Mouse (Mus musculus): Measurements from ENCODE around the gene Lims1.

Gene Lims1

GRCm38 (mm10) chr10:58382621-58383101 lies 59.4 kb downstream of the Lims1 start:
- no peak for DNase-seq (ENCODE audit: low read depth in 2 of 2, low spot score in 2 of 2)

DNA sequence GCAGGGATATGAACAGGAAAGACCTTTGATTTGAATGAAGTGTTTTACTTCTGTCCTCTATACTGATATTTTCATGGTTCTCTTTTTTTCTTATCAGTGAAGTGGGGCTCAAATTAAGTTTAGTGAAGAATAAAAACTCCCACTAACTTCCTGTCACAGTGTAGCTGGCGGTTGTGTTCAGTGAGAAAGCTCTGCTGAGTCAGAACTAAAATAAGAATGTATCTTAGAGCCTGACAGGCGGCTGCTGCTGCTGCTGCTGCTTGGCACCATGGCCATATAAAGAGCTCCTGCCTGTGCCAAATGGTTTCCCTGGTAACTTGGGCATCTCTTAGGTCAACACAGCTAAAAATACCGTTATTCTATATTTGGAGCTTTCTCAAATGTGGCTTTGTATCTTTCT lies 60.0 kb downstream of the Lims1 start:
- DNase-seq (ENCODE audit: low read depth in 2 of 2, low spot score in 2 of 2), result no peak

- DNase-seq (ENCODE audit: low read depth in 2 of 2, low spot score in 2 of 2), result no peak
These were observed 60.5 kb downstream of the Lims1 start for GRCm38 (mm10) chr10:58383761-58384160.

- no peak for DNase-seq (ENCODE audit: low read depth in 2 of 2, low spot score in 2 of 2)
These were observed 62.4 kb downstream of the Lims1 start for GRCm38 (mm10) chr10:58385629-58386028.

DNA sequence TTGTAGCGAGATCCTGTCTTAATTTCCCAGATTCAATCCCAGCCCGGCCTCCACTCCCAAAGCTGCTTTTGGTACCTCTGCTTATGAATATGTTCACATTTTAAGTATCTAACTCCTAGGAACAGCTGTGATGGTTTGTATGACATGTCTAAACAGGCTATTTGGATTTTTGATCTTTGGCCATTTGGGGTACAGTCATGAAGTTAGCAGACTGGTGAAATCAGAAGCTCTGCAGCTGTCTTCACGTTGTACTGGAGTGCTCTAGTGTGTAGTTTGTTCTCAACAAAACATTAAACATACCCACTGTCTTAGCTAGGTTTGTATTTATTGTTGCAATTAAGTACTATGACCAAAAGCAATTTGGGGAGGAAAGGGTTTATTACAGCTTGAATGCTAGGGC lies 63.7 kb downstream of the Lims1 start:
- no peak for DNase-seq (ENCODE audit: low read depth in 2 of 2, low spot score in 2 of 2)

- no peak for DNase-seq (ENCODE audit: low read depth in 2 of 2, low spot score in 2 of 2)
These were observed 65.4 kb downstream of the Lims1 start for GRCm38 (mm10) chr10:58388648-58389047.

DNA sequence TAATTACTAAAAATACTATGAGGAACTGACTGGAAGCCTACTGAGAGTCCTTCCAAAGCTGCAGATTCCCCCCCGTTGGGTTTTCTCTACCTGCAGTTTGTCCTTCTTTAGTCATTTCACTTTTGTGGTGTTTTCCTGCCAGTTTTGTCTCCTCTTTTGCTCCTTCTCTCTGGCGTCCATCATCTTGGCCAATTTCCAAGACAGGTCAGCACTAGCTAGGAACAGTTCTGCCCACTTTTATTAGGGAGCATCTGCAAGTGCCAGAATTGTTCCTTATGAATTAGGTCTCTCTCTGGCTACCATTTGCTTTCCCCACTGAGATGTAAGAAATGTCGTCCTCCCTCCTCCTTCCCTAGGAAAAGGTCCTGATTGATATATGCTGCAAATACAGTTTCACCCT lies 65.9 kb downstream of the Lims1 start:
- no peak for DNase-seq (ENCODE audit: low read depth in 2 of 2, low spot score in 2 of 2)

GRCm38 (mm10) chr10:58392435-58392834 lies 69.2 kb downstream of the Lims1 start:
- DNase-seq (ENCODE audit: low read depth in 2 of 2, low spot score in 2 of 2), result no peak

- peak in 1 of 2 experiments; percentile 8 for DNase-seq (ENCODE audit: low read depth in 2 of 2, low spot score in 2 of 2)
These were observed 70.1 kb downstream of the Lims1 start for GRCm38 (mm10) chr10:58393026-58394014.

DNA sequence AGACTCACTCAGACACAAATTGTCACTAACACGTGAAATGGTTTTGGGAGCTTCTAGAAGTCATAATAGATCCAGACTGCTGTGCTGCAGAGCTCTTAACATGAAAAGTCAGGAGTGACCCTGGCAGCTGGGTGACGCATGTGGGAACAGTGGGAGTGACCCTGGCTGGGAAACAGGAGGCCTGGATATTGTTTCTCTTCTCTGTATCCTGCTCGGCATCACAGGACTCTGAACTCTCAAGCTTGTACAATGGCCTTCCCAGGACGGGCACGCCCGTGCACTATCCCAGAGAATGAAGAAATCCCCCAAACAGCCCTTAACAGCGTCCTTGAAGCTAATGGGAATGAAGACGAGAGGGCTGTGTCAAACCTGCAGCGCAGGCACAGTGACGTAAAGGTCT lies 70.9 kb downstream of the Lims1 start:
- no peak for DNase-seq (ENCODE audit: low read depth in 2 of 2, low spot score in 2 of 2)

DNA sequence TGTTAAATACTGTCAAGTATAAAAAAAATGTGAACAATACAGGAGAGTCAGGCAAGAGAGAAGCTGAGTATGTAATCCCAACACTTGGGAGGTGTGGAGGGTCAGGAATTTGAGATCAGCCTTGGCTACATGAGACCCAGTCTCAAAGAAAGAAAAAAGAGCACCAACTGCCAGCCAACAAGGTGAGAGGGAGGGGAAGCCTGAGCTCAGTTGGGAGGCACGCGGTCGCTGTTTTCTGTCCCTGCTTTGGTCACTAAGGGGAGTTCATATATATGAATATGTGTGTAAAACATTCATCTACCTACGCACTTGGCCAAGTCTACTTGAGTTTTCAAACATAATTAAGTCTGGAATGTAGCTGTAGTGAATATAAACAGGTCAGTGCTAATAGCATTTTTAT lies 72.0 kb downstream of the Lims1 start:
- no peak for DNase-seq (ENCODE audit: low read depth in 2 of 2, low spot score in 2 of 2)

GRCm38 (mm10) chr10:58395723-58396122 lies 72.5 kb downstream of the Lims1 start:
- no peak for DNase-seq (ENCODE audit: low read depth in 2 of 2, low spot score in 2 of 2)

- no peak for DNase-seq (ENCODE audit: low read depth in 2 of 2, low spot score in 2 of 2)
These were observed 73.3 kb downstream of the Lims1 start for GRCm38 (mm10) chr10:58396600-58396999.

- no peak for DNase-seq (ENCODE audit: low read depth in 2 of 2, low spot score in 2 of 2)
These were observed 75.7 kb downstream of the Lims1 start for GRCm38 (mm10) chr10:58398941-58399340.

DNA sequence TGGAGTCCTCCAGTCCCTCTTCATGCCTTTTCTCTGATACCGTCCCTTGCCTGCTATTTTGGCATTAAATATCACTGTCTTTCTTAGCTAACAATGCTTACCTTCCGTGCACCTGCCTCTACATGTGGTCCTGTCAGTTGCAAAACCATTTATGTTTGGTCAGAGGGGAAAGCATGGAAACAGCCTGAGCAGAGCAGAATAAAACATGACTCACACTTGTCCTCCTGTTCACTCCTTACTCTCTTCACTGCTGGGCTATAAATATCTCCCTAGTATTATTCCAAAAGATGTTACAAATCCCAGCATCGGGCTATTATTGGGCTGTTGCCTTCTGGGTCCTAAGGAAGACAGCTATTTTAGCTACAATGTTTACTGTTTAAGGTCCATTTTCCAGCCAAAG lies 78.6 kb downstream of the Lims1 start:
- no peak for DNase-seq (ENCODE audit: low read depth in 2 of 2, low spot score in 2 of 2)

DNA sequence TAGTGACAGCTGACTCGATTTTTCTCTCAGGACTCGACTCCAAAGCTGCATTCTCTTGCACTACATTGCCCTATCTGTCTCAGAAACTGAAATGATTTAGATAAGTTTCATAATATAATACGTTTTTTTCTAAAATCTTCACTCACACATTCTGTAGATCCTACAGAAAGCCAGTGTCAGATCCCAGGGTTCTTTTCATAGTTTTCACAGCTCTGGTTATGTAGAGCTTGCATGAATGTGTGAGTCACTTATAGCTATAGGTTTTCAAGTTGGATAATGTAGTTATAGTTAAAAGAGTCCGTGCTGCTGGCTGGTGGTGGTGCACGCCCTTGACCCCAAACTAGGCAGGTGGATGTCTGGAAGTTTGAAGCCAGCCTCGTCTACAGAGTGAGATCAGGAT lies 81.4 kb downstream of the Lims1 start:
- DNase-seq (ENCODE audit: low read depth in 2 of 2, low spot score in 2 of 2), result no peak

- no peak for DNase-seq (ENCODE audit: low read depth in 2 of 2, low spot score in 2 of 2)
These were observed 82.2 kb downstream of the Lims1 start for GRCm38 (mm10) chr10:58405285-58405948.

- no peak for DNase-seq (ENCODE audit: low read depth in 2 of 2, low spot score in 2 of 2)
These were observed 82.7 kb downstream of the Lims1 start for GRCm38 (mm10) chr10:58405949-58406305.

DNA sequence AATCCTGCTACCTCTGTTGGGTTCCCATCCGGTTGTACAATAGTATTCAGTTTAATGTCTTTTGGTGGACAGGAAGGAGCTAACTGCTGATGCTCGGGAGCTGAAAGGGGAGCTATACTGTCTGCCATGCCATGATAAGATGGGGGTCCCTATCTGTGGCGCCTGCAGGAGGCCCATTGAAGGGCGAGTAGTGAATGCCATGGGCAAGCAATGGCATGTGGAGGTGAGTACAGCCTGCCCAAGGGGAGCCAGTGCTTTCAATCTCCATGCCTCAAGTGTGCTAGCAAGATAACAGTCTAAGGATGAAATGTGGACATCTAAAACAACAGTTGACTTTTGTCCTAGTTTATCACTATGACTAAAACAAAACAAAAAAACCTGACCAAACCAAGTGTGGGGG lies 89.1 kb downstream of the Lims1 start:
- no peak for DNase-seq (ENCODE audit: low read depth in 2 of 2, low spot score in 2 of 2)

DNA sequence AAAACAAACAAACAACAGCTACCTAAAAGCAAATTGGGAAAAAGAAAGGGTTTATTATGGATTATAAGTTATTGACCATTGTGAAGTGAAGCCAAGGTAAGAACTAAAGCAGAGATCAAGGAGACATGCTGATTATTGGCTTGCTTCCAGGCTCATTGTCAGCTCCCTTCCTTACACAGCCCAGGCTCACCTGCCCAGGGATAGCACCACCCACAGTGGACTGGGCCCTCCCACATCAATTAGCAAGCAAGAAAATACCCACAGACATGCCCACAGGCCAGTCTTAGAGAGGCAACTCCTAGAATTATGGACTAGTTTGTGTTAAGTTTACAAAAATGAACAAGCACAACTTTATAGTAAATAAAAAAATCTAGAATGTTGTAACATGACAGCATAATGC lies 89.6 kb downstream of the Lims1 start:
- no peak for DNase-seq (ENCODE audit: low read depth in 2 of 2, low spot score in 2 of 2)

DNA sequence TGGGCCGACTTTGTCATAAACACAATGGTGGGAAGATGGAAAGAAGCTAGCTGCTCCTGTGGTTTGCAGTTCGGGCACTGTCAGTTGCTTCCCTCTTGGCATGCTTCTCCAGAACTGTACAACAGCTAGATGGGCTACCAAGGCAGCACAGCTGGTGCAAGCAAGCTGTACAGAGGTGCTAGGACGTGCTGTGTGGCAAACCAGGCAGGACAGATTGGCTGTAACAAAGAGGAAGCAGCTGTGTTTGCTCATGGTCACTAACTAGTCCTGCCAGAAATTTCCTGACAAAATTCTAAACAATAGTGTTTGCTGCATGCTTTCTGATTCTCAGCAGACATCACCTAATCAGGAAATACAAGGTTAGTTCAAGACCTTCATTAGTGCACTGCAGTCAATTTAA lies 93.4 kb downstream of the Lims1 start:
- no peak for DNase-seq (ENCODE audit: low read depth in 2 of 2, low spot score in 2 of 2)

- DNase-seq (ENCODE audit: low read depth in 2 of 2, low spot score in 2 of 2), result no peak
These were observed 95.2 kb downstream of the Lims1 start for GRCm38 (mm10) chr10:58418290-58418971.

All from CD8-positive naive resting alpha-beta T cell, adult 2 months (primary cell).